Mouse (Mus musculus) CD4-positive helper T cell, adult 2 months (primary cell): ENCODE measurements around the gene Agmat.

ENCODE experiments used
- DNase-seq: peaks from one replicate; pipeline ENCODE4 v3.0.0-alpha.2; 2012; ENCODE audit warnings: low read depth, missing footprints, low spot score

Agmat gene

GRCm38 (mm10) chr4:141746578-141747346 lies at the start of gene Agmat:
Agmat (plus strand) TSS chr4:141746672.
- no peak for DNase-seq

- DNase-seq, result no peak
Observed at GRCm38 (mm10) chr4:141704625-141705024, 41.8 kb upstream of the Agmat start.

- no peak for DNase-seq
Observed at GRCm38 (mm10) chr4:141705331-141705730, 41.1 kb upstream of the Agmat start.

- no peak for DNase-seq
Observed at GRCm38 (mm10) chr4:141708005-141708404, 38.5 kb upstream of the Agmat start.

- no peak for DNase-seq
Observed at GRCm38 (mm10) chr4:141708971-141709370, 37.5 kb upstream of the Agmat start.

- DNase-seq, result no peak
Observed at GRCm38 (mm10) chr4:141711250-141711649, 35.2 kb upstream of the Agmat start.

GRCm38 (mm10) chr4:141713598-141714142 lies 32.8 kb upstream of the Agmat start:
- no peak for DNase-seq

- DNase-seq, result no peak
Observed at GRCm38 (mm10) chr4:141715027-141715426, 31.4 kb upstream of the Agmat start.

- DNase-seq, result no peak
Observed at GRCm38 (mm10) chr4:141717633-141718032, 28.8 kb upstream of the Agmat start.

GRCm38 (mm10) chr4:141719304-141719703 lies 27.2 kb upstream of the Agmat start:
- DNase-seq, result no peak

GRCm38 (mm10) chr4:141720761-141721523 lies 25.5 kb upstream of the Agmat start:
- peak; percentile 34 for DNase-seq

- DNase-seq, result no peak
Observed at GRCm38 (mm10) chr4:141721961-141722360, 24.5 kb upstream of the Agmat start.

- DNase-seq, result peak; percentile 95
Observed at GRCm38 (mm10) chr4:141722731-141723672, 23.5 kb upstream of the Agmat start, which contains the start of gene Ddi2. Ddi2 (minus strand) TSS chr4:141723419.

GRCm38 (mm10) chr4:141723673-141724068 lies 22.8 kb upstream of the Agmat start:
- no peak for DNase-seq

- no peak for DNase-seq
Observed at GRCm38 (mm10) chr4:141724594-141724993, 21.9 kb upstream of the Agmat start.

GRCm38 (mm10) chr4:141725277-141725676 lies 21.2 kb upstream of the Agmat start:
- no peak for DNase-seq

GRCm38 (mm10) chr4:141725738-141726137 lies 20.7 kb upstream of the Agmat start:
- no peak for DNase-seq

- no peak for DNase-seq
Observed at GRCm38 (mm10) chr4:141729266-141729665, 17.2 kb upstream of the Agmat start.

GRCm38 (mm10) chr4:141730401-141730800 lies 16.1 kb upstream of the Agmat start:
- DNase-seq, result no peak

- no peak for DNase-seq
Observed at GRCm38 (mm10) chr4:141731766-141732165, 14.7 kb upstream of the Agmat start.

- DNase-seq, result peak; percentile 96
Observed at GRCm38 (mm10) chr4:141734446-141735205, 11.8 kb upstream of the Agmat start.
